Mouse (Mus musculus): ENCODE results near the gene Asic2.

Gene Asic2

GRCm38 (mm10) chr11:81486265-81486940, 481.9 kb downstream of the Asic2 start:
- no peak for DNase-seq (ENCODE audit: extremely low read depth, insufficient read length, low spot score)

DNA sequence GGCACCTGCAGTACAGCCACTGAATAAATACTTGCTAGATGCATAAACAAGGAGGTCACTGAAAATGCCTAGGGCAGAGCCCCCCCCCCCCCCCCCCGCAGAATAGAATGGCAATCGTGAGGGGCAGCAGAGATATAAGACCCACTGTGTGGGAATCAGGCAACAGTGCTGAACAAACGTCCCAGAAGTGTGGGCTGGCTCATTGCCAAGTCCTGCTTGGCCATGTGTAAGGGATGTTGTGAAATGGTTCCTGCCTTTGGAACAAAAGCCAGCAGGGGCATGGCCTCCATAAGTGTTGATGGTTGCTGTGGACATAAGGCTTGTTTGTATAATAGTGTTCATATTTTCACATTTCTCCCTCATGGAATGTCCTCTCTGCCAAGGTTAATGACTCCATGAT, 487.1 kb downstream of the Asic2 start:
- no peak for DNase-seq (ENCODE audit: extremely low read depth, insufficient read length, low spot score)

GRCm38 (mm10) chr11:81476231-81476630, 492.0 kb downstream of the Asic2 start:
- DNase-seq (ENCODE audit: extremely low read depth, insufficient read length, low spot score) = peak; percentile 9

DNA sequence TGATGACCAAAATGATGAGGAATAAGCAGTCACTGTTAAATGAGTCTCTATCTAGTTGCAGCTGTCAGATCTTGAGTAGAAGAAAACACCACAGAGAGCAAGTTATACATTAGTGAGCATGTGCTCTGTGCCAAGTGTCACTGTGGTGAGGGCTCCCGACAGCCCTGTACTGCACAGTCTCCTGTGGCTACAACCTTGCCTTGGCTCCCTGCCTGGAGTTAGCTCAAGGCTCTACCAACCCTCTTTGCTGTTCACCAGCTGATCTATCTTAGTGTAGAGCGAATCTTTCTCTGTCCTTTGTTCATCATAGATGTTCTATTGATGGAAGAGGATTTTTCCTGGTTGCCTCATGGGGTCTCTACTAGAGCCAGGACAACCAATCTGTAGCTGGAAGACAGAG, 494.1 kb downstream of the Asic2 start:
- no peak for DNase-seq (ENCODE audit: extremely low read depth, insufficient read length, low spot score)

DNA sequence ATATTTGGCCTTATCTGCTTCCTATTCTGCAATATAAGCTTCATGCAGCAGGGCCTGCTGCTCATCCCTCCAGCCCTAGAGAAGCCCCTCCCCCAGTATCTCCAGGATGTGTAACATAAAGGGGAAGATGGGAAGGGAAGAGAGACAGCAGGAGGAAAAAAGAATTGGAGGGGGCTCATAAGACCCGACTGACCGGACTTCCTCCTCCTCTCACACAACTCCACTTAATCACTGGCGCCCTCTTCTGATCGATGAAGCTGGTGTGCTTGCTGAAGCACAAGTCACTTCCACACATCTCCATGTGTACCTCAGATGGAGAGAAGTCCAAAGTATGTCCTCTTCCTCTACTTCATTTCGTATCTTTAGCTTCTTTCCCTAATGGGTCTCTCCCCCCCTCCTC, 506.1 kb downstream of the Asic2 start:
- DNase-seq (ENCODE audit: extremely low read depth, insufficient read length, low spot score) = no peak

DNA sequence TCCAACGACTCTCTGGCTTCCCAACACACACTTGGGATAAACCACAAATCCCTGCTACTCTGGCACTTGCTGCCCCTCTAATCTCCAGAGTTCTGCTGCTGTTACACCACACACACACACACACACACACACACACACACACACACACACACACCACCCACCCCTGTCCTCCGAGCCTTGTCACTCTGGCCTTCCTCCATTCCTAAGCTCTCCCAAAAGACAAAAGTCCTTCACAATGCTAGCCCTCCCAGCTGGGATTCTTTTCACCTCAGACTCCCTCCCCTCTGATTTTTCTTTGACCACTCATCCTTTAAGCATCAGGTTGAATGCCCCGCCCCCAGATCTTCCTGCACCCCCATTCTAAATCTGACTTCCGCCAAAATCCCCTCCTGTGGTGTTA, 506.5 kb downstream of the Asic2 start:
- DNase-seq (ENCODE audit: extremely low read depth, insufficient read length, low spot score) = no peak

- no peak for DNase-seq (ENCODE audit: extremely low read depth, insufficient read length, low spot score)
These were observed 513.3 kb downstream of the Asic2 start for GRCm38 (mm10) chr11:81454921-81455320.

DNA sequence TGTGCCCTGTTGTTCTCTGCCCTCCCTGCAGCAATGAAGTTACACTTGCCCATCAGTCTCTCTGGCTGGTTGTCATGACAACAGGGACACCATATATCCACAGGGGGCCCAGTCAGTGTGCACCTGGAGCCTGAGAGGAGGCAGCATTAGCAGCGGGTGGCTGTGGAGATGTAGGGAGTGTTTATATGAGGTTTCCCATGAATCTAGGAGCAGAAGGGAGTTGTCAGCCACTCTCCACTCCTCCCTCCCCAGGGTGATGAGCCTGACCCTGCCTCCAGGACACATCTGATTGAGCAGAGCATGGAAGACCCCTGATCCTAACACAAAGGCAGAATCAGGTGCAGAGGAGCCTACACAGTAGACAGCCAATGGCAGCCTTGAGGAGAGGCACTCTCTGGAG, 514.1 kb downstream of the Asic2 start:
- DNase-seq (ENCODE audit: extremely low read depth, insufficient read length, low spot score) = no peak

- no peak for DNase-seq (ENCODE audit: extremely low read depth, insufficient read length, low spot score)
These were observed 519.0 kb downstream of the Asic2 start for GRCm38 (mm10) chr11:81449271-81449705.

GRCm38 (mm10) chr11:81446347-81446746, 521.9 kb downstream of the Asic2 start:
- DNase-seq (ENCODE audit: extremely low read depth, insufficient read length, low spot score) = peak; percentile 56

DNA sequence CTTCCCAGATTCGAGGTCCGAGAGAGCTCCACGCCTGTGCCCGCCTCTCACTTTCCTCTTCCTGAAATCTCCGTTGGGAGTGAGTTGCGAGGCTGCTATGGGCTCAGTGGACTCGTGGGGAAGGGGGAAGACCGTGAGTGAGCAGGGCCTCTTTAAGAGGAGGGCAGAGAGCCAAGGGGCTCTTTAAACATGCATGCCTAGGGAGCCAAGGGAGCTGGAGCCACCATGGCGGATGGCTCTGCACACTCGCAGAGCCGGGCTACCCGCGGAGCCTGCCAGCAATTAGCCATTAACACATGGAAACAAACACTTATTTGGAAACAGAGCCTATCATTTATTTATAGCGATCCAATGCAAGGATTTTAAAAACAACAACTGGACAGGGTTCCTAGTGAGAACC, 541.4 kb downstream of the Asic2 start:
- DNase-seq (ENCODE audit: extremely low read depth, insufficient read length, low spot score) = no peak

- DNase-seq (ENCODE audit: extremely low read depth, insufficient read length, low spot score) = peak; percentile 31
These were observed 549.1 kb downstream of the Asic2 start for GRCm38 (mm10) chr11:81419112-81419511.

- no peak for DNase-seq (ENCODE audit: extremely low read depth, insufficient read length, low spot score)
These were observed 550.2 kb downstream of the Asic2 start for GRCm38 (mm10) chr11:81418027-81418426.

DNA sequence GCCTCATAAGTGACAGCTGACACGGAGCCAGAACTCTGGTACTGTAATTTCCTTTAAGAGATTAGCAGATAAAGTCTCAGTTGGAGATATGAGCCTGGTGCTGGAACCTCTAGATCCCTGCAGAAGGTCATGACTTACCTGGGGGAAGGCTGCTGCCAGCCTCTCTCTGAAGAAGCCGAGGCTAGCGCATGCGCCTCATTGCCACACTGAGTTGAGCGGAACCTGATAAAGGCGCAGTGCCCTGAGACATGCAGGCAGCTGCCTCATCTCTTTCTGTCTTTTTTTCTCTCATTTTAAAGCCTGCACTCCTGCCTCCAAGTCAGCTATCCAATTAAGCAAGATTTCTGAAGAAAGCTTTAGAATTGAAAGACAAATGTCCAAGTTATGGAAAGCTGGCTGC, 551.9 kb downstream of the Asic2 start:
- no peak for DNase-seq (ENCODE audit: extremely low read depth, insufficient read length, low spot score)

DNA sequence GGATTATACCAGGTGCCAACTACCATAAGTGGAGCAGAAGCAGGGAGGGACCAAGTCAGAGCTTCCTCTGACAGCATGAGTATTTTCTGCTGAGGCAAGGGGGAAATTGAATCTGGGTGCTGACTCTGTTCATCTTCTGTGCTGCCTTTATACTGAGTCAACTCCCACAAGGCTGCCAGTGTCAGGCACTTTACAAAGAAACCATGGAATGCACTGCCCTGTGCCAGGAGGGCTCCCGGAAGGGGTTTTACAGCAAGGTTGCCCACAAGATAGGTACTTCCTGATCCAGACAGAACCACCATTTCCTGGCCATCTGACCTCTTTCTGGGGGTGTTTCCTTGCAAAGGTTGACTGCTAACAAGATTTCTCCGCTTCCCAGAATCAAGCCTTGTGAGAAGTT, 553.7 kb downstream of the Asic2 start:
- peak; percentile 57 for DNase-seq (ENCODE audit: extremely low read depth, insufficient read length, low spot score)

DNA sequence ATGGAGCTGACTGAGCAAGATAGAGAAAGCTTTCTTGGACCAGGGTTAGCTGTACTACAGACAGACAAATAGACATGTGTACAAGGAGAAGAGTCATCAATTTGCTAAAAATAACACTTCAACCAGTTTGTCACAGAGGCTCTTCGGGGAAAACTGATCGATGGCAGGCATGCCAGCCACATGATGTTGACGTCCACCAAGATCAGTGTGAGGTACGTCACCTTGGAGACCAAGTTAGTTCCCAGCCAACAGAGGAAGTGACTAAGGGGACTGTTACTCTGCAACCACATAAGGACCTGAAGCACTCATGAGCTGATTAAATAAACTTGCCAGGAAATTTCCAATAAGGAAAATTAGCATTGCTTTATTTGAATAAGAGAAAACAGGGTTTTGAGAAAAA, 557.0 kb downstream of the Asic2 start:
- DNase-seq (ENCODE audit: extremely low read depth, insufficient read length, low spot score) = peak; percentile 60

DNA sequence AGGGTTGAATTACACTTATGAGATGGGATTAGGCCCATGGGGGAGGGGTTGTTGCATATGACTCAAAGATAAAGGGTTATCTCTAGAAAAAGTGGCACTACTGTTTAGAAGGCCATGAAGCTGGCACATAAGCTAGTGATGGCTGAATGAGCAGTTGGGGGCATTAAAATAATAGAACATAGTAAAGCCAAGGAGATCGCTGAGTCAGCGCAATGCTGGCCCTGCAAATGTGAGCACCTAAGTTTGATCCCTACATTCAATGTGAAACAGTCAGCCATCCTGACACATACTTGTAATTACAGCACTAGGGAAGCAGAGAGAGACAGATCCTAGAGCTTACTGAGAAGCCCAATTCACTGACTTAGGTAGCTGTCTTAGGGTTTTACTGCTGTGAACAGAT, 562.3 kb downstream of the Asic2 start:
- no peak for DNase-seq (ENCODE audit: extremely low read depth, insufficient read length, low spot score)

DNA sequence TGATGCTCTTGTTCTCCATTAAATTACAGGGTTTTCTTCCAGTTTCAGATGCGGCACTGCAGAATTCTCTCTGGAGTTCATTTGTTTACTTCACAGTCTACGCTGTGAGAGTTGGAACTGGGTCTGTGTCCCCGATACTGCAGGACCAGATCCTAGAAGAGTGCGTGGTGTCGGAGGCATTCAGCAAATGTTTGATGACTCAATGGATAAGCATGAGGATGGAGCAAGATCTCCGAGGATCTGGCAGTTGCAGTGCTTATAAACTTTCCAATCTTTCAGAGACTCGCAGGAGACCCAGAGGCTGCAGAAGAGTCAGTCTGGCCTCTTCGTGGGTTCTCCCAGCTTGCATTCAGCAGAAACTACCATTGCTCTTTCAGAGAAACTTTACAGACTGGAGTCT, 566.0 kb downstream of the Asic2 start:
- peak; percentile 61 for DNase-seq (ENCODE audit: extremely low read depth, insufficient read length, low spot score)

- no peak for DNase-seq (ENCODE audit: extremely low read depth, insufficient read length, low spot score)
These were observed 575.4 kb downstream of the Asic2 start for GRCm38 (mm10) chr11:81392855-81393254.

DNA sequence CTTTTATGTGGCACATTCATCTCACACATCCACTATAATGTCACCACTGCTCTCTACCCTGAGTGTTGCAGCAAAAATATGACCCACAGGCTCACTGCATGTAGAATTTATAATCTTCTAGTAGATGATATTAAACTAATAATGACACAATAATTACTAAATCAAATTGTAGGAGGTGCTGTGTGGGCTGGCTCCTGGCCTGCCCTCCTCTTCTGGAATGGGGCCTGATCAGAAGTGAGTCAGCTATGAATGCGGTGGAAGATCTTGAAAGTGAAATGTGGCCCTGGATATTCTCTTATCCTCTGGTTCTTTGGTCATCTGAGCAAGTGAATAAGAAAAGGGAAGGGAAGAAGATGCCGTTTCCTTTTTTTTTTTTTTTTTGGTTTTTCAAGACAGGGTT, 582.1 kb downstream of the Asic2 start:
- no peak for DNase-seq (ENCODE audit: extremely low read depth, insufficient read length, low spot score)

DNA sequence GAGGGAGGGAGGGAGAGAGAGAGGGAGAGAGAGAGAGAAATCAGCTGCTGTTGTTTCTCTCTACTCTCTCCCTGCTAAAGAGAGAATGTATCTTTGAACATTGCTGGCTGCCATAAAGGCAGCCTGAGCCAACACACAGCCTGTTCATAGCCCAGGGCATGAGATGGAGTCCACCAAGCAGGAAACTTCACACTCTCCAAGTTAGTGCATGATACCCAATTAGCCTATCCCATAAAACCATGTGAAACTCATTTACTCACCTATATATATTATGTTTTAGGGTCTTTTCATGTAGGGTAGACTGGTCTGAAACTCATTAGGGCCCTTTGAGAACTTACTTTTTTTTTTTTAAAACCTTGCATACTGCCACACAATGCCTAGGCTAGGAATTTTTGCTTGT, 582.7 kb downstream of the Asic2 start:
- DNase-seq (ENCODE audit: extremely low read depth, insufficient read length, low spot score) = no peak

GRCm38 (mm10) chr11:81374841-81375240, 593.4 kb downstream of the Asic2 start:
- peak; percentile 39 for DNase-seq (ENCODE audit: extremely low read depth, insufficient read length, low spot score)

Measured in 3134 (cell line).